Mouse (Mus musculus): Measurements from ENCODE around the gene Taf15.

The Taf15 gene

GRCm38 (mm10) chr11:83457257-83457656 is 15.6 kb upstream of the Taf15 start:
- DNase-seq (ENCODE audit: low spot score in 2 of 2): no peak

GRCm38 (mm10) chr11:83457912-83458601 is 14.8 kb upstream of the Taf15 start:
- no peak for DNase-seq (ENCODE audit: low spot score in 2 of 2)

- no peak for DNase-seq (ENCODE audit: low spot score in 2 of 2)
Observed at GRCm38 (mm10) chr11:83461462-83462027, 11.3 kb upstream of the Taf15 start.

- peak in 1 of 2 experiments; percentile 60 for DNase-seq (ENCODE audit: low spot score in 2 of 2)
Observed at GRCm38 (mm10) chr11:83462711-83463244, 10.1 kb upstream of the Taf15 start, which contains the start of gene Mmp28. Gene Mmp28 (minus strand): TSS chr11:83463071.

- peak in 1 of 2 experiments; percentile 81 for DNase-seq (ENCODE audit: low spot score in 2 of 2)
Observed at GRCm38 (mm10) chr11:83465976-83466375, 6.9 kb upstream of the Taf15 start.

- peak; percentile 43 to 85 for DNase-seq (ENCODE audit: low spot score in 2 of 2)
Observed at GRCm38 (mm10) chr11:83467120-83467652, 5.7 kb upstream of the Taf15 start.

- no peak for DNase-seq (ENCODE audit: low spot score in 2 of 2)
Observed at GRCm38 (mm10) chr11:83468765-83469164, 4.1 kb upstream of the Taf15 start.

GRCm38 (mm10) chr11:83471766-83472165 is 1.1 kb upstream of the Taf15 start:
- DNase-seq (ENCODE audit: low spot score in 2 of 2): no peak

- DNase-seq (ENCODE audit: low spot score in 2 of 2): no peak
Observed at GRCm38 (mm10) chr11:83473235-83474016, 540 bp downstream of the Taf15 start.

GRCm38 (mm10) chr11:83491488-83491887 is 18.6 kb downstream of the Taf15 start:
- DNase-seq (ENCODE audit: low spot score in 2 of 2): no peak

- DNase-seq (ENCODE audit: low spot score in 2 of 2): no peak
Observed at GRCm38 (mm10) chr11:83495571-83495970, 22.7 kb downstream of the Taf15 start.

GRCm38 (mm10) chr11:83504308-83504707 is 31.4 kb downstream of the Taf15 start:
- no peak for DNase-seq (ENCODE audit: low spot score in 2 of 2)

GRCm38 (mm10) chr11:83509521-83509920 is 36.6 kb downstream of the Taf15 start:
- DNase-seq (ENCODE audit: low spot score in 2 of 2): no peak

GRCm38 (mm10) chr11:83517153-83517552 is 44.3 kb downstream of the Taf15 start:
- no peak for DNase-seq (ENCODE audit: low spot score in 2 of 2)

GRCm38 (mm10) chr11:83518371-83518770 is 45.5 kb downstream of the Taf15 start:
- no peak for DNase-seq (ENCODE audit: low spot score in 2 of 2)

- no peak for DNase-seq (ENCODE audit: low spot score in 2 of 2)
Observed at GRCm38 (mm10) chr11:83522075-83522474, 49.2 kb downstream of the Taf15 start, which contains the start of gene Heatr9. Gene Heatr9 (minus strand): TSS chr11:83522175.

- DNase-seq (ENCODE audit: low spot score in 2 of 2): no peak
Observed at GRCm38 (mm10) chr11:83529024-83529423, 56.1 kb downstream of the Taf15 start.

GRCm38 (mm10) chr11:83530360-83530759 is 57.5 kb downstream of the Taf15 start, which contains the start of gene Ccl5:
Gene Ccl5 (minus strand): TSS chr11:83530518.
- no peak for DNase-seq (ENCODE audit: low spot score in 2 of 2)

- no peak for DNase-seq (ENCODE audit: low spot score in 2 of 2)
Observed at GRCm38 (mm10) chr11:83533192-83533591, 60.3 kb downstream of the Taf15 start.

GRCm38 (mm10) chr11:83534143-83534542 is 61.3 kb downstream of the Taf15 start:
- no peak for DNase-seq (ENCODE audit: low spot score in 2 of 2)

GRCm38 (mm10) chr11:83534609-83535423 is 61.9 kb downstream of the Taf15 start:
- DNase-seq (ENCODE audit: low spot score in 2 of 2): peak; percentile 26 to 69

Measured in cerebellum, postnatal 4 days (tissue).